Mouse (Mus musculus) heart, embryonic 15.5 days (tissue): Measurements from ENCODE around the gene St7l. TPM values are rescaled to one million over a fixed set of nuclear protein-coding genes. Genes with fewer than 3 reads are reported as not detected.
A peak's percentile ranks its signal among the peaks of the same experiment; 100 is the strongest.

Source experiments
- ATAC-seq: fragments of 200-750 bp; cut with Nextera tagmentation; replicated peaks from 2 replicates; pipeline ENCODE4 v1.8.0; 2017; ENCODE audit warnings: low read depth, moderate TSS enrichment; ENCODE audit not compliant: insufficient number of reproducible peaks, insufficient read depth, low FRiP score
- H3K27ac ChIP-seq: fragments of 300-500 bp; sonication (generic); 2 replicates; pipeline ENCODE4 v1.5.1; 2015; ENCODE audit warnings: mild to moderate bottlenecking, inconsistent platforms
- H3K27me3 ChIP-seq: fragments of 300-500 bp; sonication (generic); 2 replicates; pipeline ENCODE4 v1.6.1; 2015; ENCODE audit warnings: inconsistent platforms
- H3K36me3 ChIP-seq: fragments of 300-500 bp; sonication (generic); 2 replicates; pipeline ENCODE4 v1.6.1; 2015; ENCODE audit warnings: mild to moderate bottlenecking, inconsistent platforms
- H3K4me1 ChIP-seq: fragments of 300-500 bp; sonication (generic); replicated peaks from 2 replicates; pipeline ENCODE4 v1.6.1; 2015; ENCODE audit warnings: inconsistent platforms
- H3K4me2 ChIP-seq: fragments of 300-500 bp; sonication (generic); 2 replicates; pipeline ENCODE4 v1.6.1; 2015; ENCODE audit warnings: inconsistent platforms, mild to moderate bottlenecking, moderate library complexity
- H3K4me3 ChIP-seq: fragments of 300-500 bp; sonication (generic); 2 replicates; pipeline ENCODE4 v1.5.1; 2015; ENCODE audit warnings: mild to moderate bottlenecking, inconsistent platforms
- H3K9ac ChIP-seq: fragments of 300-500 bp; sonication (generic); 2 replicates; pipeline ENCODE4 v1.6.1; 2015; ENCODE audit warnings: mild to moderate bottlenecking, inconsistent platforms
- H3K9me3 ChIP-seq: fragments of 300-500 bp; sonication (generic); replicated peaks from 2 replicates; pipeline ENCODE4 v1.6.1; 2016; ENCODE audit warnings: inconsistent platforms
- WGBS: fragments of 180-500 bp; shearing (Covaris S2); methylation state at CpG from one replicate; pipeline ENCODE4 v1.1.7; 2015; ENCODE audit warnings: mixed read lengths; 5-methylcytosine and 5-hydroxymethylcytosine counted together
- polyA plus RNA-seq: library from polyadenylated mRNA; unstranded; fragments of >200 nt; fragmentation: Nextera tagmentation; extraction: Ambion mirVana; gene quantifications from 2 replicates; pipeline ENCODE4 v1.2.1, GENCODE M21; 2015

The St7l gene
- 25.3 and 26.9 TPM in 2 replicates for polyA plus RNA-seq

GRCm38 (mm10) chr3:104863786-104864650 lies at the start of gene St7l, which contains the start of gene Capza1:
St7l (plus strand) TSS chr3:104864005.
Capza1 (minus strand) TSS chr3:104864505.
- Histone ChIP-seq H3K4me1 (peaks cover 37% of the 10 kb centered on the region), H3K4me3 (peak within 1 kb of the TSS; percentile 86), H3K9me3 (no peaks in the 10 kb centered on the region), H3K4me2 (peak within 1 kb of the TSS; percentile 72), H3K27ac (peak within 1 kb of the TSS; percentile 98), H3K9ac (peak within 1 kb of the TSS; percentile 97), H3K36me3 (peaks cover 1% of the 10 kb centered on the region; the same call in 1 of the 2 replicates), H3K27me3 (no peaks in the 10 kb centered on the region)
- peak; percentile 94 for ATAC-seq
- WGBS = under 1% methylated on average over 43 of the region's 43 CpGs

- Histone ChIP-seq H3K9me3 (no peaks in the 10 kb centered on the region), H3K36me3 (no peaks in the 10 kb centered on the region), H3K4me2 (no peak overlapping the region), H3K9ac (no peak overlapping the region), H3K4me1 (peaks cover 37% of the 10 kb centered on the region), H3K27me3 (no peaks in the 10 kb centered on the region), H3K27ac (no peak overlapping the region), H3K4me3 (no peak overlapping the region)
- ATAC-seq = no peak
- 96% methylated on average over 1 of the region's 1 CpGs for WGBS
Measured at GRCm38 (mm10) chr3:104814746-104815145, 49.1 kb upstream of the St7l start.

GRCm38 (mm10) chr3:104815346-104815745 lies 48.5 kb upstream of the St7l start:
- Histone ChIP-seq H3K4me1 (peaks cover 42% of the 10 kb centered on the region), H3K27ac (no peak overlapping the region), H3K9me3 (no peaks in the 10 kb centered on the region), H3K27me3 (no peaks in the 10 kb centered on the region), H3K9ac (no peak overlapping the region), H3K36me3 (no peaks in the 10 kb centered on the region), H3K4me3 (no peak overlapping the region), H3K4me2 (no peak overlapping the region)
- 94% methylated on average over 2 of the region's 2 CpGs for WGBS
- ATAC-seq = no peak

GRCm38 (mm10) chr3:104816130-104816529 lies 47.7 kb upstream of the St7l start:
- no peak overlapping the region for H3K9ac ChIP-seq
- WGBS = 92% methylated on average over 7 of the region's 7 CpGs
- no peak overlapping the region for H3K27ac ChIP-seq
- H3K36me3 ChIP-seq = no peaks in the 10 kb centered on the region
- H3K4me2 ChIP-seq = no peak overlapping the region
- H3K4me3 ChIP-seq = no peak overlapping the region
- H3K9me3 ChIP-seq = no peaks in the 10 kb centered on the region
- no peak for ATAC-seq
- peaks cover 50% of the 10 kb centered on the region for H3K4me1 ChIP-seq
- no peaks in the 10 kb centered on the region for H3K27me3 ChIP-seq

- peak; percentile 69 for ATAC-seq
- peak overlapping the region; percentile 81 for H3K4me3 ChIP-seq
- H3K4me1 ChIP-seq = peaks cover 46% of the 10 kb centered on the region
- 1% methylated on average over 46 of the region's 46 CpGs for WGBS
- H3K27me3 ChIP-seq = no peaks in the 10 kb centered on the region
- peak overlapping the region; percentile 96 for H3K27ac ChIP-seq
- H3K9me3 ChIP-seq = no peaks in the 10 kb centered on the region
- H3K36me3 ChIP-seq = peaks cover 6% of the 10 kb centered on the region; the same call in 1 of the 2 replicates
- peak overlapping the region; percentile 94 for H3K9ac ChIP-seq
- peak overlapping the region; percentile 76 for H3K4me2 ChIP-seq
Measured at GRCm38 (mm10) chr3:104817481-104817990, 46.3 kb upstream of the St7l start.

- Histone ChIP-seq H3K36me3 (peaks cover 6% of the 10 kb centered on the region; the same call in 1 of the 2 replicates), H3K4me1 (peaks cover 46% of the 10 kb centered on the region), H3K9me3 (no peaks in the 10 kb centered on the region), H3K27me3 (no peaks in the 10 kb centered on the region), H3K4me3 (peak within 1 kb of the TSS; percentile 81), H3K4me2 (peak within 1 kb of the TSS; percentile 76), H3K9ac (peak within 1 kb of the TSS; percentile 94), H3K27ac (peak within 1 kb of the TSS; percentile 96)
- under 1% methylated on average over 40 of the region's 40 CpGs for WGBS
- ATAC-seq = peak; percentile 86
Measured at GRCm38 (mm10) chr3:104817991-104818748, 45.6 kb upstream of the St7l start, which contains the start of gene Mov10. Mov10 (minus strand) TSS chr3:104818563.

GRCm38 (mm10) chr3:104818749-104819134 lies 45.1 kb upstream of the St7l start:
- 6% methylated on average over 3 of the region's 3 CpGs for WGBS
- H3K4me3 ChIP-seq = peak overlapping the region; percentile 81
- H3K4me2 ChIP-seq = peak overlapping the region; percentile 76
- H3K27me3 ChIP-seq = no peaks in the 10 kb centered on the region
- peak overlapping the region; percentile 94 for H3K9ac ChIP-seq
- H3K4me1 ChIP-seq = peaks cover 46% of the 10 kb centered on the region
- peak overlapping the region; percentile 96 for H3K27ac ChIP-seq
- H3K36me3 ChIP-seq = peaks cover 6% of the 10 kb centered on the region; the same call in 1 of the 2 replicates
- H3K9me3 ChIP-seq = no peaks in the 10 kb centered on the region
- ATAC-seq = no peak

GRCm38 (mm10) chr3:104820426-104820825 lies 43.4 kb upstream of the St7l start:
- 50% methylated on average over 1 of the region's 1 CpGs for WGBS
- Histone ChIP-seq H3K4me3 (no peak overlapping the region), H3K4me2 (no peak overlapping the region), H3K36me3 (peaks cover 10% of the 10 kb centered on the region), H3K4me1 (peaks cover 43% of the 10 kb centered on the region), H3K27me3 (no peaks in the 10 kb centered on the region), H3K27ac (peak overlapping the region; percentile 96), H3K9ac (no peak overlapping the region), H3K9me3 (no peaks in the 10 kb centered on the region)
- no peak for ATAC-seq

GRCm38 (mm10) chr3:104822413-104822812 lies 41.4 kb upstream of the St7l start:
- 83% methylated on average over 3 of the region's 3 CpGs for WGBS
- no peaks in the 10 kb centered on the region for H3K27me3 ChIP-seq
- no peak for ATAC-seq
- H3K9me3 ChIP-seq = no peaks in the 10 kb centered on the region
- H3K4me3 ChIP-seq = no peak overlapping the region
- H3K9ac ChIP-seq = no peak overlapping the region
- H3K4me1 ChIP-seq = peaks cover 27% of the 10 kb centered on the region
- H3K27ac ChIP-seq = no peak overlapping the region
- no peak overlapping the region for H3K4me2 ChIP-seq
- peaks cover 22% of the 10 kb centered on the region for H3K36me3 ChIP-seq

GRCm38 (mm10) chr3:104835797-104836196 lies 28.0 kb upstream of the St7l start:
- H3K4me2 ChIP-seq = no peak overlapping the region
- no peaks in the 10 kb centered on the region for H3K9me3 ChIP-seq
- WGBS = 95% methylated on average over 3 of the region's 3 CpGs
- no peaks in the 10 kb centered on the region for H3K27me3 ChIP-seq
- H3K4me3 ChIP-seq = no peak overlapping the region
- peaks cover 59% of the 10 kb centered on the region for H3K36me3 ChIP-seq
- H3K27ac ChIP-seq = no peak overlapping the region
- ATAC-seq = no peak
- peaks cover 5% of the 10 kb centered on the region; the same call in 1 of the 2 replicates for H3K4me1 ChIP-seq
- no peak overlapping the region for H3K9ac ChIP-seq

- Histone ChIP-seq H3K27ac (no peak overlapping the region), H3K9ac (no peak overlapping the region), H3K27me3 (no peaks in the 10 kb centered on the region), H3K4me2 (no peak overlapping the region), H3K9me3 (no peaks in the 10 kb centered on the region), H3K4me1 (peaks cover 5% of the 10 kb centered on the region; the same call in 1 of the 2 replicates), H3K4me3 (no peak overlapping the region), H3K36me3 (peaks cover 57% of the 10 kb centered on the region)
- 94% methylated on average over 5 of the region's 5 CpGs for WGBS
- ATAC-seq = no peak
Measured at GRCm38 (mm10) chr3:104841049-104841448, 22.8 kb upstream of the St7l start.
